Mouse (Mus musculus) heart, embryonic 16.5 days (tissue): ENCODE measurements around the gene Actr6. TPM values are rescaled to one million over a fixed set of nuclear protein-coding genes. Genes with fewer than 3 reads are reported as not detected.
"Not testable (repeated sequence)": the region's sequence is repeated elsewhere in the genome, so short reads cannot be mapped to it uniquely, and the experiment has no call there.

Experiments used
- ATAC-seq: fragments of 200-750 bp; cut with Nextera tagmentation; replicated peaks from 2 replicates; pipeline ENCODE4 v1.8.0; 2017; ENCODE audit warnings: moderate number of reproducible peaks; ENCODE audit not compliant: insufficient read depth, low FRiP score; ENCODE audit errors: extremely low read depth
- H3K27ac ChIP-seq: fragments of 300-500 bp; sonication (generic); 2 replicates; pipeline ENCODE4 v1.5.1; 2014; ENCODE audit warnings: mild to moderate bottlenecking, low read length, control low read depth, moderate library complexity
- H3K27me3 ChIP-seq: fragments of 300-500 bp; sonication (generic); 2 replicates; pipeline ENCODE4 v1.6.1; 2014; ENCODE audit warnings: low read length, mixed read lengths; ENCODE audit not compliant: control insufficient read depth, insufficient read depth
- H3K36me3 ChIP-seq: fragments of 300-500 bp; sonication (generic); 2 replicates; pipeline ENCODE4 v1.6.1; 2014; ENCODE audit not compliant: control insufficient read depth, insufficient read depth
- H3K4me1 ChIP-seq: fragments of 300-500 bp; sonication (generic); 2 replicates; pipeline ENCODE4 v1.6.1; 2014; ENCODE audit warnings: low read length, mixed read lengths; ENCODE audit not compliant: control insufficient read depth, insufficient read depth
- H3K4me2 ChIP-seq: fragments of 300-500 bp; sonication (generic); 2 replicates; pipeline ENCODE4 v1.6.1; 2014; ENCODE audit warnings: low read depth, mild to moderate bottlenecking, control low read depth, low read length
- H3K4me3 ChIP-seq: fragments of 300-500 bp; sonication (generic); 2 replicates; pipeline ENCODE4 v1.5.1; 2014; ENCODE audit warnings: mild to moderate bottlenecking, control low read depth, low read length
- H3K9ac ChIP-seq: fragments of 300-500 bp; sonication (generic); 2 replicates; pipeline ENCODE4 v1.6.1; 2014; ENCODE audit warnings: low read length, control low read depth
- H3K9me3 ChIP-seq: fragments of 300-500 bp; sonication (generic); replicated peaks from 2 replicates; pipeline ENCODE4 v1.6.1; 2016; ENCODE audit warnings: low read length; ENCODE audit not compliant: control insufficient read depth
- WGBS: fragments of 180-500 bp; shearing (Covaris S2); extraction: QIAGEN DNeasy Blood & Tissue Kit; methylation state at CpG from one replicate; pipeline ENCODE4 v1.1.7; 2014; 5-methylcytosine and 5-hydroxymethylcytosine counted together
- polyA plus RNA-seq: library from polyadenylated mRNA; unstranded; fragments of >200 nt; fragmentation: Nextera tagmentation; extraction: Ambion mirVana; gene quantifications from 2 replicates; pipeline ENCODE4 v1.2.1, GENCODE M21; 2015

Actr6 gene
- polyA plus RNA-seq, 1 experiment from 2014 or later, result 29.6 TPM

GRCm38 (mm10) chr10:89720796-89721195 lies 11.3 kb downstream of the Actr6 start:
- H3K9me3 ChIP-seq, result no peaks in the 10 kb centered on the region
- no peak overlapping the region for H3K4me3 ChIP-seq
- no peak for ATAC-seq
- 71% methylated on average over 3 of the region's 3 CpGs for WGBS
- no peaks in the 10 kb centered on the region for H3K4me1 ChIP-seq
- H3K27ac ChIP-seq, result peak overlapping the region; percentile 29; the same call in 1 of the 2 replicates
- H3K27me3 ChIP-seq, result no peaks in the 10 kb centered on the region
- H3K9ac ChIP-seq, result no peak overlapping the region
- H3K4me2 ChIP-seq, result no peak overlapping the region
- peaks cover 24% of the 10 kb centered on the region for H3K36me3 ChIP-seq

DNA sequence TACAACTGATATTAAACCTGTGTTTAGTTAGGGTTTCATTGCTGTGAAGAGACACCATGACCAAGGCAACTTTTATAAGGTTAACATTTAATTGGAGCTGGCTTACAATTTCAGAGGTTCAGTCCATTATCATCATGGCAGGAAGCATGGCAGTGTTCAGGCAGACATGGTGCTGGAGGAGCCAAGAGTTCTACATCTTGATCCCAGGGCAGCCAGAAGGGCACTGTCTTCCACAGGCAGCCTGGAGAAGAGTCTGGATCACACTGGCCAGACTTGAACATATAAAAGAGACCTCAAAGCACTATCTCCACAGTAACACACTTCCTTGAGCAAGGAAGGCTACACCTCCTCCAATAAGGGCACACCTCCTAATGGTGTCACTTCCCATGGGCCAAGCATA lies 11.8 kb downstream of the Actr6 start:
- H3K9ac ChIP-seq, result no peak overlapping the region
- no peak for ATAC-seq
- no peak overlapping the region for H3K4me3 ChIP-seq
- no peaks in the 10 kb centered on the region for H3K9me3 ChIP-seq
- no peak overlapping the region for H3K4me2 ChIP-seq
- no peaks in the 10 kb centered on the region for H3K27me3 ChIP-seq
- H3K36me3 ChIP-seq, result peaks cover 23% of the 10 kb centered on the region
- no peak overlapping the region for H3K27ac ChIP-seq
- no peaks in the 10 kb centered on the region for H3K4me1 ChIP-seq

- Histone ChIP-seq H3K4me2 (no peak overlapping the region), H3K4me1 (no peaks in the 10 kb centered on the region), H3K4me3 (no peak overlapping the region), H3K27me3 (no peaks in the 10 kb centered on the region), H3K27ac (no peak overlapping the region), H3K9ac (no peak overlapping the region), H3K9me3 (no peaks in the 10 kb centered on the region), H3K36me3 (peaks cover 35% of the 10 kb centered on the region)
- no peak for ATAC-seq
- 86% methylated on average over 10 of the region's 10 CpGs for WGBS
Observed at GRCm38 (mm10) chr10:89714910-89715309, 17.2 kb downstream of the Actr6 start.

- WGBS, result 34% methylated on average over 10 of the region's 10 CpGs
- H3K9ac ChIP-seq, result no peak overlapping the region
- H3K27me3 ChIP-seq, result no peaks in the 10 kb centered on the region
- peak overlapping the region; percentile 60 for H3K4me2 ChIP-seq
- H3K4me1 ChIP-seq, result no peaks in the 10 kb centered on the region
- H3K4me3 ChIP-seq, result peak overlapping the region; percentile 31
- H3K27ac ChIP-seq, result no peak overlapping the region
- no peaks in the 10 kb centered on the region for H3K9me3 ChIP-seq
- H3K36me3 ChIP-seq, result peaks cover 21% of the 10 kb centered on the region
- peak; percentile 72 for ATAC-seq
Observed at GRCm38 (mm10) chr10:89708720-89709119, 23.4 kb downstream of the Actr6 start.

DNA sequence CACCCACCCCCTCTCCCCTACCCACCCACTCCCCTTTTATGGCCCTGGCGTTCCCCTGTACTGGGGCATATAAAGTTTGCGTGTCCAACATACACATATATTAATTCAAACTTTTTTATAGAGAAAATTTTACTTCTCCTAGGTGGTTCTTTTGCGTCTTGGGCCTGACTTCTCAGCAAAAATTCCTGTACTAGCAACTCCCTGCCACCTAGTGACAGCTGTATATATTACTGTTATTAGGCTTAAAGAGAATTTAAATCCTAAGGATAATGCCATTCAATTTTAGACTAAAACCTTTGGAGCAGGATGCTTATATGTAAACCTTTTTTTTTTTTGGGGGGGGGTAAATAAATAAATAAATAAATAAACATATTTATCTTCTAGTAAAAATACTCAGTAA lies 24.7 kb downstream of the Actr6 start:
- H3K27me3 ChIP-seq, result no peaks in the 10 kb centered on the region
- H3K4me3 ChIP-seq, result no peak overlapping the region
- WGBS, result 81% methylated on average over 3 of the region's 3 CpGs
- no peak for ATAC-seq
- no peak overlapping the region for H3K9ac ChIP-seq
- no peak overlapping the region for H3K4me2 ChIP-seq
- peaks cover 13% of the 10 kb centered on the region for H3K36me3 ChIP-seq
- H3K9me3 ChIP-seq, result no peaks in the 10 kb centered on the region
- no peak overlapping the region for H3K27ac ChIP-seq
- H3K4me1 ChIP-seq, result no peaks in the 10 kb centered on the region

DNA sequence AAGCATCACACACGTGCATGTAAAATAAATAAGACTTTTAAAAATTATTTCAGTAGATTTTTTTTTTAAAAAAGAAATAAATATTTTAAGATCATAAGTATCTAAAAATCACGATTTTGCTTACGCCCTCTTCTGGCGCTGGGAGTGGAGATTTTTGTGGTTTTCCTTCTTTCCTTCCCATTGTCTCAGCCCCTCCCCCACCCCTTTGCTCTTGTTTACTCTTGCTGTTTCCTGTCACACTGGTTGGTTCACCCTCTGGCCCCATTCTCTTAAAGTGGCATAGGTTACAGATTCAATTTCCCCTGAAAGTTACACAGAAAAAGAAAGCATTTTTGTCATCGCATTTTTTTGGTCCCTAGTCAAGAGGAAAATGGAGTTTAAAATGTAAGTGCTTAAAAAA lies 29.1 kb downstream of the Actr6 start:
- Histone ChIP-seq H3K4me3 (no peak overlapping the region), H3K4me1 (no peaks in the 10 kb centered on the region), H3K4me2 (no peak overlapping the region), H3K9ac (no peak overlapping the region), H3K27ac (no peak overlapping the region), H3K36me3 (no peaks in the 10 kb centered on the region), H3K27me3 (no peaks in the 10 kb centered on the region), H3K9me3 (no peaks in the 10 kb centered on the region)
- no peak for ATAC-seq
- 44% methylated on average over 5 of the region's 5 CpGs for WGBS

DNA sequence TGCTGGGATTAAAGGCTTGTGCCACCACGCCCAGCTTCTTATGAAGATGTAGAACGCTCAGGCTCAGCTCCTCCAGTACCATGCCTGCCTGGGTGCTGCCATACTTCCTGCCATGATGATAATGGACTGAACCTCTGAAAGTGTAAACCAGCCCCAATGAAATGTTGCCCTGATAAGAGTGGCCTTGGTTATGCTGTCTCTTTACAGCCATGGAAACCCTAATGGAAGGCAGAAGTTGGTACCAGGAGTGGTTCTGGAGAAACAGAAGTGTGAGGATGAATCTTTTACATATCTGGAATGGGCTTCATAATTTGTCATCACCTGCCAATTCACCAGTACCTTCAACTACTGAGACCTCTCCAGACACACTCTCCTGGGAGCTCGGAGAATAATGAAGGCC lies 34.1 kb downstream of the Actr6 start:
- H3K4me2 ChIP-seq, result no peak overlapping the region
- 89% methylated on average over 3 of the region's 3 CpGs for WGBS
- no peak for ATAC-seq
- H3K36me3 ChIP-seq, result no peaks in the 10 kb centered on the region
- no peaks in the 10 kb centered on the region for H3K4me1 ChIP-seq
- no peak overlapping the region for H3K9ac ChIP-seq
- no peak overlapping the region for H3K27ac ChIP-seq
- no peak overlapping the region for H3K4me3 ChIP-seq
- H3K9me3 ChIP-seq, result no peaks in the 10 kb centered on the region
- no peaks in the 10 kb centered on the region for H3K27me3 ChIP-seq

GRCm38 (mm10) chr10:89696270-89696669 lies 35.8 kb downstream of the Actr6 start:
- H3K9ac ChIP-seq, H3K4me1 ChIP-seq, H3K9me3 ChIP-seq, H3K4me3 ChIP-seq, H3K27me3 ChIP-seq, H3K36me3 ChIP-seq, H3K4me2 ChIP-seq, ATAC-seq, H3K27ac ChIP-seq: not testable (repeated sequence)
- WGBS, result 70% methylated on average over 2 of the region's 2 CpGs

- Histone ChIP-seq H3K4me1 (no peaks in the 10 kb centered on the region), H3K4me3 (no peak overlapping the region), H3K27ac (no peak overlapping the region), H3K27me3 (no peaks in the 10 kb centered on the region), H3K4me2 (peak overlapping the region; percentile 26; the same call in 1 of the 2 replicates), H3K36me3 (no peaks in the 10 kb centered on the region), H3K9ac (no peak overlapping the region), H3K9me3 (no peaks in the 10 kb centered on the region)
- WGBS, result 62% methylated on average over 20 of the region's 20 CpGs
- ATAC-seq, result no peak
Observed at GRCm38 (mm10) chr10:89695194-89695911, 36.7 kb downstream of the Actr6 start.
